Mouse (Mus musculus): ENCODE data around the gene Gsg1.

GRCm38 (mm10) chr6:135299024-135299550 lies 44.9 kb upstream of the Gsg1 start:
- no peak for TF ChIP-seq CTCF (IDR thresholded peaks at IDR 0.05; ENCODE audit: borderline replicate concordance, insufficient read depth, low read length)
- TF ChIP-seq POLR2A (IDR thresholded peaks at IDR 0.05; ENCODE audit: low read depth, low read length), result no peak

Measured in embryonic fibroblast, embryonic 13.5 days (primary cell).